Mouse (Mus musculus): Measurements from ENCODE around the gene Cops8. TPM values are rescaled to one million over a fixed set of nuclear protein-coding genes. Genes with fewer than 3 reads are reported as not detected.

Gene Cops8
- total RNA-seq (2022) = 100 to 1,000 TPM in 3 of 4 experiments, 10 to 100 TPM in 1; 94.8 to 119 (median 109) TPM

- DNase-seq (ENCODE audit: low spot score) = peak; percentile 98
Measured at GRCm38 (mm10) chr1:90602759-90603560, at the start of gene Cops8. Gene Cops8 (plus strand): TSS chr1:90602981.

- DNase-seq (ENCODE audit: low spot score) = no peak
Measured at GRCm38 (mm10) chr1:90557140-90557539, 45.6 kb upstream of the Cops8 start.

DNA sequence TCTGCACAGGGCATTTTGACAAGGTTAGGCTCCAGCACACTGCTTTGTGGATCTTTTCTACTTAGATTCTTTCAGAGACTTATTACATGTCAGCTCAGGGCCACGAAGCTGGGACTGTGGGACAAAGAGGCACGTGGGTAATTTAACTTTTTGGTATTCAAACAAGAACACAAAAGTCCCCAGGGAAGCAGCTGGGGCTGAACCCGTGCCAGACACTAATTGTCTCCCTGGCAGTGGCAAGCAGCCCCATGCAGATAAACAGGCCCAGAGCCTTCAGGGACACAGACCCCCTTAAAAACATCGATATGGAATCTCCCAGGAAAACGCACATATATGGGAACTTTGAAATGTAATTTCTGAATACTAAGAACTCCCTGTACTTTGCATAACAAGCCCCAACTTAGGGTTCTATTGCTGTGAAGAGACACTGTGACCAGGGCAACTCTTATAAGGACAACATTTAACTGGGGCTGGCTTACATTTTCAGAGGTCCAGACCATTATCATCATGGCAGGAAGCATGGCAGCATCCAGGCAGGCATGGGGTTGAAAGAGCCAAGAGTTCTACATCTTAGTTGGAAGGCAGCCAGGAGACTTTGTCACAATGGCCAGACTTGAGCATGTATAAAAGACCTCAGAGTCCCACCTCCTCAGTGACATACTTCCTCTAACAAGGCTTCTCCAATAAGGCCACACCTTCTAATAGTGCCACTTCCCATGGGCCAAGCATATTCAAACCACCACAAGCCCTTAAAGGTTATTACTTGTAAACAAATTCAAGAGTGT lies 41.6 kb upstream of the Cops8 start:
- DNase-seq (ENCODE audit: low spot score) = no peak

DNA sequence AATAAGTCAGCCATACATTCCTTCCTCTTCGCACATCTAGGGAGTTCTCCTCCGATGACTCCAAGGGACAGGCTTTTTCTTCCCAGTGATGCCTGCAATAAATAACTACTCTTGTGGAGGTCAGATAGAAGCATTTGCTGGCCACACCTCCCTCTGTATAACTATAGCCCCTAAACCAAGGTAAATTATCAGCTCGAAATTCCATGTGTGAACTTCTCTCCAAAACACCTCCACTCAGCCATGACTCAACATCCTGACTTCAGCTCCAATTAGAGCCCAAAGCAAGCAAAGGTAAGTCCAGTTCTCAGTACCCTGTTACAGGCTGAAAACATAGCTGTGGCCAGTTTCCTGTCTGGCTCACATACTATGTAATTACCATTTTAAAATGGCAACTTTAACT lies 38.8 kb upstream of the Cops8 start:
- DNase-seq (ENCODE audit: low spot score) = no peak

DNA sequence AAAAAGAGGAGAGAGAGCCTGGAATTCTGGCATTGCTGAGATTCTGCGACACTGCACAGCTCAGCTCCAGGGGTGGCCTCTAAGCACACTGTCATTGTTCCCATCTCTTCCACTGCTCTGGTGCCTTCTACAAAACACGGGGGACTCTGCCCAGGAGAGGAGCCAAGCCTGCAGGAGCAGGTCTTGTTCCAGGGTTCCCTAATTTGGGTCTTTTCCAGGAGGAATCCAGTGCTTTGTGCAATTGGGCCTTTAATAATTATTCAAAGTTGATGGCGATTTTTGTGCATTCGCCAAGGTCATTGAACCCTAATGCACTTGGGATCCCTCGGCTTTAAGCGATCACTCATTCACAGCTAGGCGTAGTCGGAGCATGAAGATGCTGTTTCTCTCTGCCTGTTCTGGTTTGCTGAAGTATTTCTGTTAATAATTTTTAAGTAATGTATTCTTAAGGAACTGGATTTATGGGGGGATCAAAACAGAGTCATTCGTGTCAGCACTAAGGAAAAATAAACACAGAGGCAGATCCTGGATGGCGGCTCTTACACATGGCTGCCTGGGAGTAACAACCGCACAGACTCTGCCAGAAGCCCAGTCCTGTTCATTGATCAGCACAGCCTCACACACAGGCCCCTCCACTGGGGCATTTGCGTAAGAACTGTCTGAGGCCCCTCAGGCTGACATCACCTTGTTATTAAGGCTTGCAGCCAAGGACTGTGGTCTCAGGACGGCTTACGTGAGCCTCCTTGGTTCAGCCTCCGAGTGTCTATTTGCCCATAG lies 35.9 kb upstream of the Cops8 start:
- peak; percentile 13 for DNase-seq (ENCODE audit: low spot score)

- no peak for DNase-seq (ENCODE audit: low spot score)
Measured at GRCm38 (mm10) chr1:90573831-90574230, 28.9 kb upstream of the Cops8 start.

GRCm38 (mm10) chr1:90574845-90575244 lies 27.9 kb upstream of the Cops8 start:
- DNase-seq (ENCODE audit: low spot score) = no peak

DNA sequence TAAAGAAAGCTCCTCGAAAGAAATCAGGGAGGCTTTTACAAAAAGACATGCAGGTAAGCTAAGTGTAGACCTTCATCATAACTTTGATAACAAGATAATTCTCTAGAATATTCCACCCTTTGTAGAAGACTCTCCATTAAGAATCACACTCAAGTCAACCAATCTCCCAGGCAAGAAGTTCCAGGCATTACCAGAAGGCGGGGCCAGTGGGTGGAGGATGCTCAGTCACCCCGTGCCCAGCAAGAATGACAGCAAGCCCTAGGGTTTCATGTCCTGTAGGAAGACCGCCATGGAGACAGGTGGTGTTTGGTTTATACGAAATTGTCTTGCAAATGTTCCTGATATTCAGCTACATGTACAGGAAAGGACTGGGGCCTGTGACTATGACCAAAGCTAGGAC lies 25.4 kb upstream of the Cops8 start:
- no peak for DNase-seq (ENCODE audit: low spot score)

- DNase-seq (ENCODE audit: low spot score) = no peak
Measured at GRCm38 (mm10) chr1:90582635-90583034, 20.1 kb upstream of the Cops8 start.

DNA sequence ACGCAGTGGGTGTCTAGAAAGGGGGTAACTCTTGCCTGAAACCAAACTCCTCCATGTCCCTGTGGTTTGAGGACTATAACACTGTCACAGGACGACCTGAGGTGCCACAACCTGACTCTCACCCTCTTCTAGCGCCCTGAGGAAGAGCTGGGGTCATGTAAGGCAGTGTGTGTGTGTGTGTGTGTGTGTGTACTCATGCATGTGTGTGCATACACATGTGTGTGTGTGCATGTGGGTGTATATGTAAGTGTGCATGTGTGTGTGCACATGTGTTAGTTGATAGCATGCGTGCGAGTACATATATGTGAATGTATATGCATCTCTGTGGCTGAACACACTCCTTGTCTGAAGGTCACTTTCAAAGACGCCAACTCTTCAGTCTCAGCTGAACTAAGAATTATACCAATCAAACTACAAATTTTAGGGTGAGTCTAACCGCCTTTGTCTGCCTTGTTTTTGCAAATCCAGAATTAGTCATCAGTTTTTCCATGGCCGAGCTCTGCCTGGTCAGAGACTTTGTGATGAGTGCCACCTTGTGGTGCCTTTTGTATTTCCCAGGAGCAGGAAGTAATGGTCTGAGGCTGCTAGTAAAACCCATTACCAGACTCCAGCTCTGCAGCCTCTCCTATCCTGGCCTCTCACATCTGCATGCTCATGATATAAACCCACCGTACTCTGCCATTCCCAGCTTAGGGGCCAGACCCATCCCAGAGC lies 14.6 kb upstream of the Cops8 start:
- peak; percentile 84 for DNase-seq (ENCODE audit: low spot score)

- DNase-seq (ENCODE audit: low spot score) = peak; percentile 49
Measured at GRCm38 (mm10) chr1:90590797-90591196, 12.0 kb upstream of the Cops8 start.

GRCm38 (mm10) chr1:90592784-90593183 lies 10.0 kb upstream of the Cops8 start:
- DNase-seq (ENCODE audit: low spot score) = peak; percentile 72

- DNase-seq (ENCODE audit: low spot score) = peak; percentile 64
Measured at GRCm38 (mm10) chr1:90599226-90599625, 3.6 kb upstream of the Cops8 start.

DNA sequence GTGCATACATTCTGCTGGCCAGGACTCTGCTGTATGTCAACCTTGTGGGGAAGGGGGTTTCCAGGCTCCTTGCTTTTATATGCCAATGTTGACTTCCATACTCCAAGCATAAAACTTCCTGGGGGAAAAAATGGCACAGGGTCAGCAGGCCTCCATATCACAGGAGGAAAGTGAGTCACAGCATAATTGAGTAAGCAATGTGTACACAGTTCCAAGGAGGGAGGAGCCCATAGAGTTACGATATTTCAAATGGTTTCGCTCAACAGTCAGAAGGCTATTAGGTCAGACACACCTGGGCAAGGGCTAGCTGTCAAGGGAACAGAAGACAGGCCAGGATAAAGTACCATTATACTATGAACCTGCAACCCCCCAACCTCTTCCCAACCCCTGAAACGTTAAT lies 1.7 kb upstream of the Cops8 start:
- DNase-seq (ENCODE audit: low spot score) = no peak

- no peak for DNase-seq (ENCODE audit: low spot score)
Measured at GRCm38 (mm10) chr1:90603561-90603887, 743 bp downstream of the Cops8 start.

- DNase-seq (ENCODE audit: low spot score) = no peak
Measured at GRCm38 (mm10) chr1:90609363-90609762, 6.6 kb downstream of the Cops8 start.

GRCm38 (mm10) chr1:90617258-90617657 lies 14.5 kb downstream of the Cops8 start:
- no peak for DNase-seq (ENCODE audit: low spot score)

GRCm38 (mm10) chr1:90633415-90634030 lies 30.7 kb downstream of the Cops8 start:
- DNase-seq (ENCODE audit: low spot score) = no peak

DNA sequence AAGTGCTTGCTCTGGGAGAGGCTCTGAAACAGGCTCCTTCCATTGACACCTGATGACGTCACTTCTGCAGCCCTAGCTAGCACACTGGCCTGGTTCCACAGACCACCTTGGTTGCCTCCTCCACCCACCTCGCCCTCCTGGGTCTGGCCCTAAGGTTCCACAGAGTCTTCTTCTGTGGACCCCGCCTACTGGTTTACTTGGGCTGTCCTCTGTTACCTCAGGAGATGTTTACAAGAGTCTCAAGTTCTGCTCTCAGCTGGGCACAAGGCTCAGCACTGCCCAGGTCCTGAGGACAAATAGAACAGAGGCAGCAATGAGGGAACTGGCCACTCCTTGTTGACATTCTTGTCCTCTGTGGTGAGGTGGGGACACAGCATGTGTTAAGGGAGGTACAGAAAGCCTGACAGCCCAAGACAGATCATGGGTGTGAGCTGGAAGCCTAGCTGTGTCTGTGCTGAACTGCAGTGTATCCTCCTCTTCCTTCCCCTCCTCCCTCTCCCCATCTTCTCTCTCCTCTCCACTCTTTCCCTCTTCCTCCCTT lies 31.5 kb downstream of the Cops8 start:
- DNase-seq (ENCODE audit: low spot score) = no peak

- no peak for DNase-seq (ENCODE audit: low spot score)
Measured at GRCm38 (mm10) chr1:90638335-90638734, 35.6 kb downstream of the Cops8 start.
